In genomic region chr2:5676786-5677185, GRCm38 (mm10) we compare ENCODE assay signal across 19 mouse cellular contexts. TPM values are rescaled to one million over a fixed set of nuclear protein-coding genes. Genes with fewer than 3 reads are reported as not detected.
DNase-seq lines count a peak whose midpoint lies in the region; ATAC-seq lines count a peak whose summit lies in the region.
"Had no signal": no experiment of that assay in that cellular context is flagged by ENCODE, and none has a peak within 500 bp of the region (broad histone marks: within the 10 kb centered on the region; RNA-seq: fewer than 3 reads in every experiment).

No protein-coding gene starts in this region.

- ATAC-seq in kidney, embryonic 16.5 days (ENCODE audit: low FRiP score, low TSS enrichment): no peak
- no peak for ATAC-seq in midbrain, embryonic 11.5 days (ENCODE audit: low FRiP score)
- peak; percentile 83 for ATAC-seq in intestine, embryonic 16.5 days
- no peak for ATAC-seq in activated CD4-positive, CD25-positive, alpha-beta regulatory T cell, adult 4 months
- ATAC-seq: midbrain, embryonic 13.5 days had no signal

- no peaks in the 10 kb centered on the region for H3K36me3 ChIP-seq in kidney, embryonic 16.5 days (ENCODE audit: insufficient read depth, low read length)
- no peaks in the 10 kb centered on the region for H3K36me3 ChIP-seq in midbrain, embryonic 11.5 days (ENCODE audit: control insufficient read depth, insufficient read depth, low read length)
- no peaks in the 10 kb centered on the region for H3K36me3 ChIP-seq in midbrain, embryonic 10.5 days
- no peaks in the 10 kb centered on the region for H3K36me3 ChIP-seq in intestine, embryonic 16.5 days (ENCODE audit: control insufficient read depth, insufficient read depth, low read length)
- H3K36me3 ChIP-seq: forebrain, embryonic 15.5 days; hindbrain, embryonic 13.5 days; midbrain, embryonic 13.5 days had no signal

- H3K9ac ChIP-seq in kidney, embryonic 16.5 days (replicated peaks; ENCODE audit: low read length): no peak overlapping the region
- no peak overlapping the region for H3K9ac ChIP-seq in midbrain, embryonic 11.5 days (ENCODE audit: low read length)
- 0 out of 2 replicates have a peak overlapping the region, but pooled peaks have one; percentile 6 for H3K9ac ChIP-seq in intestine, embryonic 16.5 days (ENCODE audit: low read depth, low read length)
- H3K9ac ChIP-seq: forebrain, embryonic 15.5 days; hindbrain, embryonic 13.5 days; midbrain, embryonic 13.5 days had no signal

- peak; percentile 11 for DNase-seq in kidney, adult 9 months
- DNase-seq in midbrain, embryonic 11.5 days (ENCODE audit: low spot score, missing footprints): peak; percentile 57
- DNase-seq in midbrain, embryonic 10.5 days (ENCODE audit: low spot score): no peak
- no peak for DNase-seq in frontal cortex, postnatal 14 days (ENCODE audit: low spot score in 2 of 2)
- DNase-seq: adrenal gland, postnatal 10 days; cerebellum, adult 18-20 months; embryo, embryonic 11 days; gastrocnemius, postnatal 25 days; lung, adult 18-20 months; lung, postnatal 14 days; thymus, postnatal 14 days had no signal

- 45% methylated on average over 8 of the region's 8 CpGs for WGBS in kidney, embryonic 16.5 days
- 75% methylated on average over 8 of the region's 8 CpGs for WGBS in midbrain, embryonic 11.5 days
- WGBS in midbrain, embryonic 10.5 days: 80% methylated on average over 8 of the region's 8 CpGs
- WGBS in intestine, embryonic 16.5 days: 33% methylated on average over 8 of the region's 8 CpGs

- H3K9me3 ChIP-seq in kidney, embryonic 16.5 days (ENCODE audit: low read length): no peaks in the 10 kb centered on the region
- no peaks in the 10 kb centered on the region for H3K9me3 ChIP-seq in midbrain, embryonic 11.5 days (ENCODE audit: control insufficient read depth, low read length)
- H3K9me3 ChIP-seq in midbrain, embryonic 10.5 days (replicated peaks): no peaks in the 10 kb centered on the region
- no peaks in the 10 kb centered on the region for H3K9me3 ChIP-seq in intestine, embryonic 16.5 days (ENCODE audit: control insufficient read depth, low read length)
- H3K9me3 ChIP-seq: forebrain, embryonic 15.5 days; hindbrain, embryonic 13.5 days; midbrain, embryonic 13.5 days had no signal

- no peak overlapping the region for H3K4me2 ChIP-seq in kidney, embryonic 16.5 days (replicated peaks; ENCODE audit: low read depth, low read length)
- no peak overlapping the region for H3K4me2 ChIP-seq in midbrain, embryonic 11.5 days
- peak overlapping the region; percentile 38 for H3K4me2 ChIP-seq in intestine, embryonic 16.5 days (ENCODE audit: low read depth, low read length)
- H3K4me2 ChIP-seq: forebrain, embryonic 15.5 days; hindbrain, embryonic 13.5 days; midbrain, embryonic 13.5 days had no signal

- H3K27ac ChIP-seq in kidney, embryonic 16.5 days (ENCODE audit: low read length): no peak overlapping the region
- H3K27ac ChIP-seq in midbrain, embryonic 11.5 days (ENCODE audit: low read depth, low read length): no peak overlapping the region
- H3K27ac ChIP-seq in midbrain, embryonic 10.5 days (replicated peaks): no peak overlapping the region
- H3K27ac ChIP-seq in intestine, embryonic 16.5 days (ENCODE audit: low read length): peak overlapping the region; percentile 82
- H3K27ac ChIP-seq: heart, adult 2 months; hindbrain, embryonic 13.5 days; kidney, postnatal 0 days; midbrain, embryonic 13.5 days had no signal

- no peaks in the 10 kb centered on the region for H3K27me3 ChIP-seq in kidney, embryonic 16.5 days (ENCODE audit: insufficient read depth, low read length)
- H3K27me3 ChIP-seq in midbrain, embryonic 11.5 days (ENCODE audit: control insufficient read depth, insufficient read depth, low read length): no peaks in the 10 kb centered on the region
- no peaks in the 10 kb centered on the region for H3K27me3 ChIP-seq in midbrain, embryonic 10.5 days (ENCODE audit: low read depth, poor library complexity, severe bottlenecking)
- H3K27me3 ChIP-seq in intestine, embryonic 16.5 days (replicated peaks; ENCODE audit: control insufficient read depth, insufficient read depth, low read length): no peaks in the 10 kb centered on the region
- H3K27me3 ChIP-seq: forebrain, embryonic 15.5 days; hindbrain, embryonic 13.5 days; midbrain, embryonic 13.5 days had no signal

- no peak overlapping the region for H3K4me3 ChIP-seq in kidney, embryonic 16.5 days (ENCODE audit: low read length)
- H3K4me3 ChIP-seq in midbrain, embryonic 11.5 days (ENCODE audit: low read depth, low read length): no peak overlapping the region
- no peak overlapping the region for H3K4me3 ChIP-seq in midbrain, embryonic 10.5 days
- no peak overlapping the region; the same call in 1 of the 2 replicates for H3K4me3 ChIP-seq in intestine, embryonic 16.5 days (ENCODE audit: low read length)
- H3K4me3 ChIP-seq: forebrain, embryonic 15.5 days; heart, adult 2 months; hindbrain, embryonic 13.5 days; midbrain, embryonic 13.5 days had no signal

- peaks cover 6% of the 10 kb centered on the region; the same call in 1 of the 2 replicates for H3K4me1 ChIP-seq in kidney, embryonic 16.5 days (ENCODE audit: insufficient read depth, low read length)
- H3K4me1 ChIP-seq in midbrain, embryonic 11.5 days (ENCODE audit: control insufficient read depth, insufficient read depth, low read length): no peaks in the 10 kb centered on the region
- no peaks in the 10 kb centered on the region for H3K4me1 ChIP-seq in midbrain, embryonic 10.5 days
- peaks cover 23% of the 10 kb centered on the region for H3K4me1 ChIP-seq in intestine, embryonic 16.5 days (ENCODE audit: control insufficient read depth, insufficient read depth, low read length)

RNA-seq across cellular contexts. Expression of gene Camk1d, which starts 37.5 kb away (rescaled TPM):
- polyA plus RNA-seq in kidney, embryonic 16.5 days (2015; fragmentation: Nextera tagmentation; extraction: Ambion mirVana): 1.5 and 1.7 TPM in 2 replicates
- 1.8 and 2.0 TPM in 2 replicates for polyA plus RNA-seq in midbrain, embryonic 11.5 days (2014; fragmentation: Nextera tagmentation; extraction: Ambion mirVana)
- polyA plus RNA-seq in midbrain, embryonic 10.5 days (2016; fragmentation: Nextera tagmentation; extraction: Ambion mirVana): 1.4 and 1.5 TPM in 2 replicates
- polyA plus RNA-seq in intestine, embryonic 16.5 days (2015; fragmentation: Nextera tagmentation; extraction: Ambion mirVana): 23.1 and 27.0 TPM in 2 replicates
- polyA plus RNA-seq in activated CD4-positive, CD25-positive, alpha-beta regulatory T cell, adult 4 months (2017; shearing (Covaris generic)): 10 to 100 TPM in 1 of 2 experiments, 1 to 10 TPM in 1; 8.3 to 10.5 TPM

Comparison
In these comparisons a context has a peak if more than half of its experiments do, and no peak if none do; other contexts are left out.
1. DNase-seq: peak in kidney, adult 9 months (single experiment) and midbrain, embryonic 11.5 days (single experiment); none in midbrain, embryonic 10.5 days (single experiment) and frontal cortex, postnatal 14 days (0 of 2).